Comparison of ENCODE assay signal across 25 mouse cellular contexts in the genomic region with DNA sequence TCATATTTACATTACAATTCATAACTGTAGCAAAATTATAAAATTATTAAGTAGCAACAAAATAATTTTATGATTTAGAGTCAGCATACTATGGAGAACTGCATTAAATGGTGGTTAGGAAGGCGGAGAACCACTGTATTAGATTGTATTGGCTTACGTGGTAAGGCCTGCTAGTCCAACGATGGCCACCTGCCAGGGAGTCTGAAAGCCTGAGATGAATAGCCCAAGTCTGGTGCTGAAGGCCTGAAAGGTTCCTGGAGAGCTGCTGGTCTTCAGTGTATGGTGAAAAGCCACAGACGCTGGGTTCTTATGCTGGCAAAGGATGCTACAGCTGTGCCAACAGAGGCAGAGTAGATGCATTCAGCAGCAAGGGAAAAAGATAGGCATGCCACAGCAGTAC.
"Had no signal": no experiment of that assay in that cellular context is flagged by ENCODE, and none has a peak within 500 bp of the region (broad histone marks: within the 10 kb centered on the region; RNA-seq: fewer than 3 reads in every experiment).

No protein-coding gene starts in this region.

- H3K4me2 ChIP-seq: embryonic facial prominence, embryonic 12.5 days; embryonic facial prominence, embryonic 13.5 days; embryonic facial prominence, embryonic 15.5 days; forebrain, embryonic 12.5 days; forebrain, embryonic 13.5 days; forebrain, embryonic 15.5 days had no signal

- H3K9ac ChIP-seq: embryonic facial prominence, embryonic 12.5 days; embryonic facial prominence, embryonic 13.5 days; embryonic facial prominence, embryonic 15.5 days; forebrain, embryonic 12.5 days; forebrain, embryonic 13.5 days; forebrain, embryonic 15.5 days; forebrain, postnatal 0 days had no signal

- H3K9me3 ChIP-seq: embryonic facial prominence, embryonic 10.5 days; embryonic facial prominence, embryonic 12.5 days; embryonic facial prominence, embryonic 13.5 days; embryonic facial prominence, embryonic 15.5 days; forebrain, embryonic 10.5 days; forebrain, embryonic 12.5 days; forebrain, embryonic 13.5 days; forebrain, embryonic 15.5 days had no signal

- H3K27ac ChIP-seq: embryonic facial prominence, embryonic 10.5 days; embryonic facial prominence, embryonic 12.5 days; embryonic facial prominence, embryonic 13.5 days; embryonic facial prominence, embryonic 15.5 days; forebrain, embryonic 10.5 days; forebrain, embryonic 12.5 days; forebrain, embryonic 13.5 days; forebrain, embryonic 15.5 days; gastrocnemius, adult 2 months; heart, adult 2 months had no signal

- H3K4me1 ChIP-seq: embryonic facial prominence, embryonic 10.5 days; embryonic facial prominence, embryonic 12.5 days; embryonic facial prominence, embryonic 13.5 days; embryonic facial prominence, embryonic 15.5 days; forebrain, embryonic 10.5 days; forebrain, embryonic 12.5 days; forebrain, embryonic 13.5 days; forebrain, embryonic 15.5 days had no signal

- DNase-seq: cerebellum, adult 8-10 months; cerebellum, adult 9-10 months; cerebellum, adult 9-11 months; cerebellum, postnatal 25 days; cerebellum, postnatal 36 days; embryo, embryonic 11 days; forebrain, postnatal 0 days; gastrocnemius, adult 2 months; gastrocnemius, postnatal 10 days; gastrocnemius, postnatal 14 days; gastrocnemius, postnatal 25 days; gastrocnemius, postnatal 36 days; heart, adult 18-20 months; heart, adult 2 months had no signal

- ATAC-seq: forebrain, embryonic 13.5 days; forebrain, embryonic 14.5 days; forebrain, embryonic 15.5 days; forebrain, embryonic 16.5 days; forebrain, postnatal 0 days had no signal

- H3K27me3 ChIP-seq: embryonic facial prominence, embryonic 12.5 days; embryonic facial prominence, embryonic 13.5 days; embryonic facial prominence, embryonic 15.5 days; forebrain, embryonic 12.5 days; forebrain, embryonic 13.5 days; forebrain, embryonic 15.5 days had no signal

- H3K36me3 ChIP-seq: embryonic facial prominence, embryonic 10.5 days; embryonic facial prominence, embryonic 12.5 days; embryonic facial prominence, embryonic 13.5 days; embryonic facial prominence, embryonic 15.5 days; forebrain, embryonic 10.5 days; forebrain, embryonic 12.5 days; forebrain, embryonic 15.5 days had no signal

- H3K4me3 ChIP-seq: embryonic facial prominence, embryonic 10.5 days; embryonic facial prominence, embryonic 12.5 days; embryonic facial prominence, embryonic 13.5 days; embryonic facial prominence, embryonic 15.5 days; erythroblast, embryonic 14.5 days; forebrain, embryonic 10.5 days; forebrain, embryonic 12.5 days; forebrain, embryonic 13.5 days; forebrain, embryonic 15.5 days; gastrocnemius, adult 2 months; heart, adult 2 months had no signal
